Mouse (Mus musculus) forebrain, embryonic 13.5 days (tissue): ENCODE results near the gene Rnf186. TPM values are rescaled to one million over a fixed set of nuclear protein-coding genes. Genes with fewer than 3 reads are reported as not detected.

Experiments used
- polyA plus RNA-seq: library from polyadenylated mRNA; unstranded; fragments of >200 nt; fragmentation: Nextera tagmentation; extraction: Ambion mirVana; gene quantifications from 2 replicates; pipeline ENCODE4 v1.2.1, GENCODE M21; 2015

Gene Rnf186
- polyA plus RNA-seq, 1 experiment from 2014 or later = 0.57 TPM

Other genes starting within 250 kb of the Rnf186 start
- 0.15 and 0.55 TPM in 2 replicates for gene Pla2g2c, start 242.3 kb upstream of the Rnf186 start, polyA plus RNA-seq
- 2.3 and 2.4 TPM in 2 replicates for gene Ubxn10, start 229.9 kb upstream of the Rnf186 start, polyA plus RNA-seq
- not detected in 2 replicates for gene Pla2g2f, start 209.5 kb upstream of the Rnf186 start, polyA plus RNA-seq
- 0.08 TPM in 1 of 2 replicates, not detected in the other for gene Pla2g2d, start 191.4 kb upstream of the Rnf186 start, polyA plus RNA-seq
- gene Pla2g5, start 103.6 kb upstream of the Rnf186 start, polyA plus RNA-seq = 0.26 and 0.42 TPM in 2 replicates
- not detected in 2 replicates for gene Gm13030, start 93.1 kb upstream of the Rnf186 start, polyA plus RNA-seq
- gene Pla2g2e, start 89.2 kb upstream of the Rnf186 start, polyA plus RNA-seq = not detected in 2 replicates
- gene Otud3, start 53.2 kb upstream of the Rnf186 start, polyA plus RNA-seq = 2.5 and 3.6 TPM in 2 replicates
- 0.48 and 0.93 TPM in 2 replicates for gene Tmco4, start 5.8 kb downstream of the Rnf186 start, polyA plus RNA-seq
- gene Htr6, start 108.5 kb downstream of the Rnf186 start, polyA plus RNA-seq = 0.11 and 0.18 TPM in 2 replicates
- 12.5 and 17.1 TPM in 2 replicates for gene Nbl1, start 125.9 kb downstream of the Rnf186 start, polyA plus RNA-seq
- 429 and 523 TPM in 2 replicates for gene Minos1, start 164.0 kb downstream of the Rnf186 start, polyA plus RNA-seq
- 309 TPM in 2 replicates for gene Capzb, start 225.8 kb downstream of the Rnf186 start, polyA plus RNA-seq